Mouse (Mus musculus): ENCODE measurements around the gene Ttc27. TPM values are rescaled to one million over a fixed set of nuclear protein-coding genes. Genes with fewer than 3 reads are reported as not detected.

Gene Ttc27
- polyA plus RNA-seq, 1 experiment, result 5.3 TPM

GRCm38 (mm10) chr17:74711627-74712026 is 5.9 kb upstream of the Ttc27 start:
- TF ChIP-seq CTCF (conservative IDR thresholded peaks at IDR 0.05; ENCODE audit: insufficient read depth, insufficient read length, low read depth, low read length), result no peak
- no peak for TF ChIP-seq POLR2A (IDR thresholded peaks at IDR 0.05; ENCODE audit: low read depth, low read length)
- WGBS, result 91% methylated on average over 8 of the region's 8 CpGs
- peaks cover 3% of the 10 kb centered on the region; the same call in 1 of the 2 replicates for H3K4me1 ChIP-seq (ENCODE audit: control insufficient read depth, insufficient read depth, low read length)
- H3K27ac ChIP-seq (ENCODE audit: insufficient read depth, low read depth, low read length), result no peak overlapping the region
- no peak for DNase-seq
- no peaks in the 10 kb centered on the region for H3K27me3 ChIP-seq (replicated peaks; ENCODE audit: control insufficient read depth, insufficient read depth, low read length)
- no peak overlapping the region for H3K4me3 ChIP-seq (ENCODE audit: insufficient read depth, low read depth, low read length)
- no peaks in the 10 kb centered on the region for H3K36me3 ChIP-seq (ENCODE audit: control insufficient read depth, insufficient read depth, low read length)

- no peak for TF ChIP-seq CTCF (conservative IDR thresholded peaks at IDR 0.05; ENCODE audit: insufficient read depth, insufficient read length, low read depth, low read length)
- TF ChIP-seq POLR2A (IDR thresholded peaks at IDR 0.05; ENCODE audit: low read depth, low read length), result no peak
- no peaks in the 10 kb centered on the region for H3K36me3 ChIP-seq (ENCODE audit: control insufficient read depth, insufficient read depth, low read length)
- peaks cover 3% of the 10 kb centered on the region; the same call in 1 of the 2 replicates for H3K4me1 ChIP-seq (ENCODE audit: control insufficient read depth, insufficient read depth, low read length)
- H3K27me3 ChIP-seq (replicated peaks; ENCODE audit: control insufficient read depth, insufficient read depth, low read length), result no peaks in the 10 kb centered on the region
- DNase-seq, result no peak
- WGBS, result 54% methylated on average over 3 of the region's 3 CpGs
- H3K27ac ChIP-seq (ENCODE audit: insufficient read depth, low read depth, low read length), result no peak overlapping the region
- H3K4me3 ChIP-seq (ENCODE audit: insufficient read depth, low read depth, low read length), result no peak overlapping the region
These were observed 2.4 kb upstream of the Ttc27 start for GRCm38 (mm10) chr17:74715128-74715527.

DNA sequence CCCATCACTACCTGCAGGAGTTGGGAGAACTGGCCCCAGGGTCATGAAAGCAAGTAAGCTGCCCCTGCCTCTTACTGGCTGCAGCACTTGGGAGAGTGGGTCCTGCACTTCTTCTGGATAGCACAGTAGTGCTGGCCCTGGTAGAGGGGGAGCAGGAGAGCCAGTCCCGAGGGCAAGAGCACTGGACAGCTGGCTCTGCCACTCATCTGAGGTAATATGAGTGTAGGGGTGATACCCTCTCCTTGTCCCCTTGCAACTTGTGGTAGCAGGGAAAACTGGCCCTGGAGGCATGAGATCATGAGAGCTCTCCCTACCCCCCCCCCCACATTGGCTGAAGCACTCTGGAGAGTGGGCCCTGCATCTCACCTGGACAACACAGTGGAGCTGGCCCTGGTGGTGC is 1.8 kb upstream of the Ttc27 start:
- TF ChIP-seq POLR2A (IDR thresholded peaks at IDR 0.05; ENCODE audit: low read depth, low read length), result no peak
- TF ChIP-seq CTCF (conservative IDR thresholded peaks at IDR 0.05; ENCODE audit: insufficient read depth, insufficient read length, low read depth, low read length), result no peak
- 46% methylated on average over 1 of the region's 1 CpGs for WGBS
- H3K27me3 ChIP-seq (replicated peaks; ENCODE audit: control insufficient read depth, insufficient read depth, low read length), result no peaks in the 10 kb centered on the region
- DNase-seq, result no peak
- no peak overlapping the region for H3K4me3 ChIP-seq (ENCODE audit: insufficient read depth, low read depth, low read length)
- peaks cover 3% of the 10 kb centered on the region; the same call in 1 of the 2 replicates for H3K4me1 ChIP-seq (ENCODE audit: control insufficient read depth, insufficient read depth, low read length)
- no peaks in the 10 kb centered on the region for H3K36me3 ChIP-seq (ENCODE audit: control insufficient read depth, insufficient read depth, low read length)
- H3K27ac ChIP-seq (ENCODE audit: insufficient read depth, low read depth, low read length), result no peak overlapping the region

DNA sequence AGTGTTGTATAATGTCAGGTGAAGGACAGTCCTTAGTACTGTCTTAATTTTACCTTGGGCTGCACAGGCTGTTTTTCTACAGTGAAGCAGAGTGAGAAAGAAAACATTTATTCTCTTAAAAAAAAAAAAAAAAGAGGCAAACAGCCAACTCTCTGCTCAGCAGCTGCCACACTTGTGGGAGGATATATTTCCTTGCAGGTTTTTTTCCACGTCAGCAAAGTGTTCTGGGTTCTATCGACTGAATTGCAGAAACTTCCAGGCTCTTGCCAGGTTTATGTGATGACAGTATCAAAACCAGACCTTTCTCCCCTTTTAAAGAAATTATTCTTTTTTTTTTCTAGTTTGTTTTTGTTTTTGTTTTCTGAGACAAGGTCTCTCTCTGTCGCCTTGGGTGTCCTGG is 889 bp upstream of the Ttc27 start:
- 35% methylated on average over 3 of the region's 3 CpGs for WGBS
- Histone ChIP-seq H3K27ac (ENCODE audit: insufficient read depth, low read depth, low read length) (no peak overlapping the region), H3K27me3 (replicated peaks; ENCODE audit: control insufficient read depth, insufficient read depth, low read length) (no peaks in the 10 kb centered on the region), H3K4me1 (ENCODE audit: control insufficient read depth, insufficient read depth, low read length) (peaks cover 3% of the 10 kb centered on the region; the same call in 1 of the 2 replicates), H3K36me3 (ENCODE audit: control insufficient read depth, insufficient read depth, low read length) (no peaks in the 10 kb centered on the region), H3K4me3 (ENCODE audit: insufficient read depth, low read depth, low read length) (no peak overlapping the region)
- DNase-seq, result peak; percentile 10
- no peak for TF ChIP-seq POLR2A (IDR thresholded peaks at IDR 0.05; ENCODE audit: low read depth, low read length)
- TF ChIP-seq CTCF (conservative IDR thresholded peaks at IDR 0.05; ENCODE audit: insufficient read depth, insufficient read length, low read depth, low read length), result no peak

DNA sequence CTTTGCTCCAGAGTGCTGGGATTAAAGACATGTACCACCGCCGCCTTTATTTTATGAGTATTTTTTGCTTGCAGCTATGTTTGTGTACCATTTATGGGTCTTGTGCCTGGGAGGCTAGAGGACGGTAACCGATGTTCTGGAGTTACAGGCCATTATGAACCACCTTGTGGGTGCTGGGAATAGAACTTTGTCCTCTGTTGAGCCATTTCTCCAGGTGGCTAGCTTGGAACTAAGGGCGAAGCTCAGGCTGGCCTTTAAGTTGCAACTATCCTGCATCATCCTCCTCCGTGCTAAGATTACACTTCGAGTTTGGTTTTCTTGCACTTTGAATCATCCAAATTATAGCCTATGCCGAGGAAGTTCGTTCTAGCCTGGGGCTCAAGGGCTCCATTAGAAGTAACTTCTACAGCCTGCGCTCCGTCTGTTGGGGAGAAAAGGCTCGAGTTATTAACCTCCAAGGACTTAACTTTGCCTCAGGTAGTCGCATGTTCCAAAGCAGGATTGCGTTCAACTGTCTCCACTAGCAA is 378 bp upstream of the Ttc27 start:
- peak overlapping the region; percentile 74 for H3K27ac ChIP-seq (ENCODE audit: insufficient read depth, low read depth, low read length)
- DNase-seq, result no peak
- H3K4me3 ChIP-seq (ENCODE audit: insufficient read depth, low read depth, low read length), result peak overlapping the region; percentile 65
- TF ChIP-seq POLR2A (IDR thresholded peaks at IDR 0.05; ENCODE audit: low read depth, low read length), result no peak
- TF ChIP-seq CTCF (conservative IDR thresholded peaks at IDR 0.05; ENCODE audit: insufficient read depth, insufficient read length, low read depth, low read length), result no peak
- 6% methylated on average over 14 of the region's 14 CpGs for WGBS
- no peaks in the 10 kb centered on the region for H3K27me3 ChIP-seq (replicated peaks; ENCODE audit: control insufficient read depth, insufficient read depth, low read length)
- H3K4me1 ChIP-seq (ENCODE audit: control insufficient read depth, insufficient read depth, low read length), result peaks cover 3% of the 10 kb centered on the region; the same call in 1 of the 2 replicates
- H3K36me3 ChIP-seq (ENCODE audit: control insufficient read depth, insufficient read depth, low read length), result no peaks in the 10 kb centered on the region; the same call in 1 of the 2 replicates

- Histone ChIP-seq H3K4me3 (ENCODE audit: insufficient read depth, low read depth, low read length) (no peak overlapping the region), H3K4me1 (ENCODE audit: control insufficient read depth, insufficient read depth, low read length) (no peaks in the 10 kb centered on the region), H3K36me3 (ENCODE audit: control insufficient read depth, insufficient read depth, low read length) (peaks cover 3% of the 10 kb centered on the region; the same call in 1 of the 2 replicates), H3K27ac (ENCODE audit: insufficient read depth, low read depth, low read length) (no peak overlapping the region), H3K27me3 (replicated peaks; ENCODE audit: control insufficient read depth, insufficient read depth, low read length) (no peaks in the 10 kb centered on the region)
- DNase-seq, result peak; percentile 4
- 0 out of 2 replicates have a peak, but pooled peaks have one; percentile 15 for TF ChIP-seq CTCF (conservative IDR thresholded peaks at IDR 0.05; ENCODE audit: insufficient read depth, insufficient read length, low read depth, low read length)
- no peak for TF ChIP-seq POLR2A (IDR thresholded peaks at IDR 0.05; ENCODE audit: low read depth, low read length)
These were observed 15.3 kb downstream of the Ttc27 start for GRCm38 (mm10) chr17:74732872-74733271.

- 91% methylated on average over 11 of the region's 11 CpGs for WGBS
- no peaks in the 10 kb centered on the region for H3K4me1 ChIP-seq (ENCODE audit: control insufficient read depth, insufficient read depth, low read length)
- no peak for TF ChIP-seq POLR2A (IDR thresholded peaks at IDR 0.05; ENCODE audit: low read depth, low read length)
- no peak for TF ChIP-seq CTCF (conservative IDR thresholded peaks at IDR 0.05; ENCODE audit: insufficient read depth, insufficient read length, low read depth, low read length)
- DNase-seq, result no peak
- H3K27me3 ChIP-seq (replicated peaks; ENCODE audit: control insufficient read depth, insufficient read depth, low read length), result no peaks in the 10 kb centered on the region
- H3K27ac ChIP-seq (ENCODE audit: insufficient read depth, low read depth, low read length), result no peak overlapping the region
- H3K4me3 ChIP-seq (ENCODE audit: insufficient read depth, low read depth, low read length), result no peak overlapping the region
- H3K36me3 ChIP-seq (ENCODE audit: control insufficient read depth, insufficient read depth, low read length), result peaks cover 3% of the 10 kb centered on the region; the same call in 1 of the 2 replicates
These were observed 17.9 kb downstream of the Ttc27 start for GRCm38 (mm10) chr17:74735392-74735791.
